Mouse (Mus musculus) spleen, postnatal 36 days (tissue): ENCODE results near the gene Setd1b.
A peak's percentile ranks its signal among the peaks of the same experiment; 100 is the strongest.

Experiments
- DNase-seq, 2 experiments: peaks; one replicate each; pipeline ENCODE4 v3.0.0; 2022; ENCODE audit warnings: low spot score in 2 of 2, mixed read lengths in 1 of 2

Gene Setd1b

DNA sequence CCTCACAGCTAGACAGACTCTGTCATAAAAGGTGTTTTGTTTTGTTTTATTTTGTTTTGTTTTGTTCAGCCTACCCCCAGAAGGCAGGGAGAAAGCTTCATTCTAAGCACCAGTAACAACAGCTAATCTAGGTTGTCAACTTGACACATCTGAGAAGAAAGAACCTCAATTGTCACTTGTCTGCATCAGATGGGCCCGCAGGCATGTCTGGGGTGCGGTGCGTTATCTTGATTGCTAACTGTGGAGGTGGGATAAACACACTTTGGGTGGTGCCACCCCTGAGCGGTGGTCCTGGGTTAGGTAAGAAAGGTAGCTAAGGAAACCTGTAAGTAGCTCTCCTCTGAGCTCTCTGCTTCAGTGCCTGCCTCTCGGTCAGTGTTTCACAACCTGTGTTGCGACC lies 15.0 kb upstream of the Setd1b start:
- no peak for DNase-seq

GRCm38 (mm10) chr5:123128426-123129169 lies 13.4 kb upstream of the Setd1b start:
- DNase-seq = peak; percentile 95 to 96

DNA sequence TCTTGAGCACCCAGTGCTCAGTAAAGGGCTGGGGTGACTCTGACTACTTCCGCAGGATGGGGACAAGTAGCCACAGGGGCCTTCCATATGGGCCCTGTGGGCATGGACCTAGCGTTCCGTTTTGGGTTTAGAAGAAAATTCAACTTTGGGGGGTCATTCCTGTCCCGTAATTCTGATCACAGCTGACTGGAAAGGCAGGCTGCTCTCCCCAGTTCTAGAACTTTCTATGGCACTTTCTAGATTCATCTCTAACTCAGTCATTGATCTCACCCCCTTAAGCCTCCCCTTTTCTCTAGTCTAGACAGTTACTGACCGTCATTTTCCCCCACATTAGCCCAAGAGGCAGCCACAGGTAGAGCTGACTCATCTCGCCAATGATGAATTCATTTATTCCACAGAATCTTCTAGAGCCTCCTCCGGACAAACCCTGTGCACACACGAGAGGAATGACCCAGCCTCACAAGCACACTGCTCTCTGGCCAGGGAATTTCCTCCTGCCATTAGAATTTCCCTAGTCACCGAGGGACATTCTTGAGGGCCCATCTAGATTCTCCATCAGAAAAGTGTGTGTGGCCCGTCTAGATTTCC lies 12.7 kb upstream of the Setd1b start:
- DNase-seq = no peak

GRCm38 (mm10) chr5:123130030-123130813 lies 11.8 kb upstream of the Setd1b start:
- DNase-seq = no peak

GRCm38 (mm10) chr5:123130814-123131148 lies 11.2 kb upstream of the Setd1b start:
- no peak for DNase-seq

GRCm38 (mm10) chr5:123132308-123133071 lies 9.5 kb upstream of the Setd1b start, which contains the start of gene Rhof:
Rhof (minus strand) TSS chr5:123132692.
- DNase-seq = peak; percentile 92 to 93

DNA sequence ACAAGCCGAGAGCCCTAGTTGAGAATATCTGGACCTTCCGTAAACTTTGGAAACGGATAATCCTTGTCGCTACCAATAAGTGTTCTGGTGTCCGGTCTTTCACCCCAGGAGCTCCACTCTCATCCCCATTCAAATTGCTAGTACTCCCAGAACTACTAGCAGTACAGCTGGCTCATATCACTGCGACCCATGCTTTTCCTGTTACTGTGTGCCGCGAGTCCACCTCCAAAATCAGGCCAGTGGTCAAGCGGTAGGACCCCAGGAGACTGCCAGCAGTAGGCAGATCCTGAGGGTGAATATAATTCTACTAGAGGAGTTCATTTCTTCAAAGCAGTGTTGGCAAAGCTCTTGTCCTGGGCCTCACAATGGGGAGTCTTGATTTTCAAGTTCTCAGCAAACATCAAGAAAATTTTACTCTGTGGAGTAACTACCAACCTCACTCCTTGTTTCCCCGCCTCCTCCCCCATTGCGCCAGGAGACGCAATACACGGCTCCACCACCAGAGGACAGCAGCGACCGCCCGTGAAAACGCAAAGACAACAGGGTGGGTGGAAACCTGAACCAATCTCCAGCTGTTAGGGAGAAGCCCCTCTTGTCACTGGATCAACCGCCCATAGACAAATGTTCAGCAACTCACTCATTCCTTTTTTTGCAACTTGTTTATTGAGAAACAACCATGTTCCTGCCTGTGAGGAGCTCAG lies 8.8 kb upstream of the Setd1b start:
- DNase-seq = peak; percentile 76 to 84

DNA sequence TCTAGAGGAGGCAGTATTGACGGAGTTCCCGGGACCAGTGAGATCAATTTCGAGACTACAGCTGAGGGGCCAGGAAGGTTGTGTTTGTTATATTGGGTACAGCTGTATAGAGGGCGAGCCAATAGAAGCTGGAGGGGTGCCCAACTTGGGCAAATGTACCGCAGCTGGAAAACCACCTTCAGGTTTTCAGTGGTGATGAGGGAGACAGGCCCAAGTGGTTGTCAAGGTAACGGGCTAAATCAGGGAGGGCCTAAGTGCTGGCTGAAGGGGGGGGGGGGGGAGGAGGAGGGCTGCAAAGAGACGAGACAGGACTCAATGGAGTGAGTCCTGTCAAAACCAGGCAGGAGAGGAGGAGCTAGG lies 8.2 kb upstream of the Setd1b start:
- no peak for DNase-seq

GRCm38 (mm10) chr5:123134186-123134874 lies 7.7 kb upstream of the Setd1b start:
- DNase-seq = no peak

DNA sequence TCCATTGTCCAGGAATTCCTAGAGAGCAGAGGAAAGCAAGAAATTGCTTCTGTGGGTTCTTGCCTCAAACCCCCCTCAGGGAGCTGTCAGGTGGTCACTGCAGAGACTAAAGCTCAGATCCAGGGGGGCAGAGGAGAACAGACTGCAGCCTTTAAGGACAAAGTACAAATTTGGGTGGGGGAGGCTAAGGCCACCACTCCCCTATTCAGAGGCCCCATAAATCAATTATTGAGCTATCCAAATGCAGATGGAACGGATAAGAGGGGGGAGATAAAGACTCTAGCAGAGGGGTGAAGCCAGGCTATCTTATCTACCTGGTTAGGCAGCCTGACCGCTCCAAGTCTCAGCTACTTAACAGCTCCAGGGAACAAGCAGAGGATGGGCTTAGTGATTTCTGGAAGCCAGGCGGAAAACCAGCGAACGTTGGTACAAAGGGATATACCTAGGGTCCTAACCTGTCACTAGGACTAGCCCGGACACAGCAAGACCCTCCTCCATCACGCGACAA lies 7.1 kb upstream of the Setd1b start:
- DNase-seq = no peak

DNA sequence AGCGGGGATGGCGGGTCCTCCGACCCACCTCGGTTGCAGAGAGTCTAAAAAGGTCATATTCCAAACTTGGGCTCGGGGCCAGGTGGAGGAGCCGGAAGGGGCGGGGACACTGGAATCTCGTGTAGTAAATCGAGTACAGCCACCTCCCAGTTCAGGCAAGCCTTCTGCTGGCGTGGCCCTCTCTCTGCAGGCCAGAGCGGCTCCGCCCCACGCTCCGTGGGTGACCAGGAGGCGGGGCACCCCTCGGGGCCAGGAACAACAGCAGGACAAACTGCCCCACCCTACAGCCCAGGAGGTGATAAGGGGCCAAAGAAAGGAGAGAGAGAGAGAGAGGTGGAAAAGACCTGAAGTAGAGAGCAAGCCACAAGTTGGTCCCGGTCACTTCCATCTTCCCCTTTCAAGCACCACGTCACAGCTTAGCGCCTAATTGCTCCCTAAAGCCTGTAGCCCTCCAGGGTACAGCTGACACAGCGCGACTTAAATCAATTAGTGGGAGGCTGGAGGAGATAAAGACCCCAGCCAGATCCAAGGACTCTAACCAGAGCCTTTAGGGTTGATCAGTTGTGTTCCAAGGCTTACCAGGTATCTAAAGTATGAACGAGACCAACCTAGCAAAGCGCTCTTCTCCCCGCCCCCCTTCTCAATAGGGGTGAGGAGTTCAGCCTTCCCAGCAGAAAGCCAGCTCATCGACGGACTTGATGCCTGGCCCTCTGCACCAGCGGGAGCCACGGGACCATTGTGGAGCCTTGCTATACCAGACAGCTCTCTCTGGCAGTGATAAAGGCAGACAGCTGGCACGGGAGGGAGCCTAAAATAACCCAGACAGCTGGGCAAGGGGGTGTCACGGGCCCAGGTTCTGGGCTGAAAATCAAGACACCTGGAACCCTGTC lies 6.3 kb upstream of the Setd1b start:
- peak; percentile 64 to 66 for DNase-seq

GRCm38 (mm10) chr5:123136361-123137043 lies 5.5 kb upstream of the Setd1b start:
- DNase-seq = peak; percentile 75 to 78

DNA sequence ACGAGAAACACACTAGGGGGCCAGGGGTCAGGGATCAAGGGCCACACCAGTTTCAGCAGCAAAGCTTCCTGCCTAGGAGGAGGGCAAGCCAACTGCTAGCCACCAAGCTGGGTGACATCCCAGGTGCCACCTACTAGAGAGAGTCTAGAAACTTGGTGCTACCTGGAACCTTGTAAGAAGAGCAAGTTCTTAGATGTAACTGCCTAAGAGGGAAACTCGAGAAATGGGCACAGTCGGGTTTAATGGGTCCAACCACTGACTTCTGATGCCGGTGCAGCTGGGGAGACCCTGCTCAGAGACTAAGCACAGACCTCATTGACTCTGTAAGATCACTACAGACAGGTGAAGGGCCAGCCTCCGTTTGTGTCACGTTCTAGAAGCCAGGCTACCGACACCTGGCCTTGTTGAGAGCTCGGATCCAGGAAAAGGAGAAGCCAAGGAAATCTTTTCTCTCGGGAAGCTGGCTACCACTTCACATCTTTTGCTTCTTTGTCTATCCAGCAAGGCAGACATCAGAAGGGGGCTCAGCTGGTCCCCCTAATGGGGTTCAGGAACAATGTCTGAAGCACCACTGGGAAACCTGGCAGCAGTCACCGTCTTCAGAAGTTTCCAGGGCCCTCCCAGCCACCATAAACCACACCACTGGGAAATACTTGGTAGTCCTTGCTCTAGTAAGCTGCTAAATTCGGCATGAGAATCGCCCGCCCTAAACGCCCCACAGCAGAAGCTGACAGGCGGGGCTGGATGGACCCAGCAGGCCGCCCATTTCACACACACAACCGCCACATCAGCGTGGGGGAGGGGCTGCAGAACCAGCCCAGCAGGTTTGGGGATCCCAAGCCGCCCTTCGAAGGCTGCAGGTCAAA lies 4.7 kb upstream of the Setd1b start:
- DNase-seq = peak; percentile 71 to 81

DNA sequence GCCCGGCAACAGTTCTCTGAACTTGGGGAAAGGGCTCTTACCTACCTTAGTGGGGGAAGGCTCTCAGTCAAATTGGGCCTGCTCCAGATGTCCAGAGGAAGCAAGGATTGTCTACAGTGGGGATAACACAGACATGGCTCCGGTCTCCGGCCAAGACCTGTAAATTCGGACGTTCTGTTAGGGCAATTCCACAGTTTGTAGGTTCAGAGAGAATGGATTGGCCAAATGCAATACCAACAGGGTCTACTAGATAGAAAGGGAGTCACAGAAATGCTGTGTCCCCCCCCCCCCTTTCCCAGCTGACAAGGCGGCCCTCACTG lies 4.1 kb upstream of the Setd1b start:
- DNase-seq = no peak

DNA sequence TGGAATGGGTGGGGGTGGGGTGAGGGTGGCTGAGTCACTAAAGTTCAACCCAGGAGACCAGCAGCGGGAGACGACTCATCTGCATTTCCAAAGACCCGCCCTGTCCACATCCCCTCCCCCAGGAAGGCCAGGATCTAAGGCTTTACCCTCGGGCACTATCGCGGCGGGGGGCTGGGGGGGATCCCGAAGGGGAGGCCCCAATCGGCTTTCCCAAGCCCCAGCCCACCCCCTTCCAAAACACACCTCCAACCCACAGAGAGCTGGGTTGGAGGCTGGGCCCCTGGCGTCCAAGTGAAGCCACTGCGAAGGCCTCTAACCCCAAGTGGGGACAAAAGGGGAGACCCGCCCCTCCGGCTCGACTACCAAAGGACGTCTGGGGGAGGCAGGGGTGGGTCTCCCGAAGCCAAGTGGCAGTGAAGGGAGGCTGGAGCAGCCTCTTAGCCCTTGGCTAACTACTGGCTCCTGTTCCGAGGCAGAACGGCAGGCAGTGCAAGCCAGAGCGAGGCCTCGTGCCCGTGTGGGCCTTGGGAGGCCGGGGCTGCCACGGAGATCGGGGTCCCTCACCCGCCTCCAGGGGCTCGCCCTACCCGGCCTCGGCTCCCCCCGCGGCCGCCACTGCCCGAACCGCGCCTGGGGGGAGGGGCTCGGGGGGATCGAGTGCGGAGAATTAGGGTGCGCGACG lies 3.6 kb upstream of the Setd1b start:
- DNase-seq = peak in 1 of 2 experiments; percentile 57

DNA sequence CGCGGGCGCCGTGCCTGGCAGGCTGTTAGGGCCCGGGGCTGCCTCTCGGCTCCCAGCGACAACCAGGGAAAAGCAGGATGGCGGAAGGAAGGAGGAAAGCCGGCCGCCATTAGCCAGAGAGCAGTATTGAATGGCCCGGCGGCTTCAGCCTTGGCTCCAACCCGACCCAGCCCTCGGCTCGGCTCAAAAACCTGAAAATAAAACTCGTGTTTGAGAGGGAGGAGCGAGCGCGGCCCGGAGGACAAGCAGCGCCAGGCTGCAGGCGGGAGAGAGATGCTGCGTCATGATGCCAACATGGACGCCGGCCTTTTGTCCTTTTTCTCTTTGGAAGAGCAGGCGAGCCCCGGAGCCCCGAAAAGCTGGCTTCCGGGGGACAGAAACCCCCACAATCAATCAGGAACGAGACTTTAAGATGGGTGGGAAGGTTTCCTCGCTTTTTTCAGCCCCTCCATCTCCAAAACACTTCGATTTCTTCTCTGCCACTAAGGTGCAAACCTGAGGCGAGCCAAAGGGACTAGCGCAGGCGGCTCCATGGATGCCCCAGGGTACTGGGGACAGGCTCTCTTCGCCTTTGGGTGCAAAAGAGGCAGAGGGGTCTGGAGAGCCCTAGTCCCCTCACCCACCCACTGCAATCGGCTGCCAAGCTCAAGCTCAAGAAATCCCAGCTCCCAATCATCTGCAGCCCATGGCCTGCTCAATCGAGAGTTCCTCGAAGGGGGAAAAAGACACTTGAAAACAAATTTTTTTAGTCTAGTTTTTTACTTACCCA lies 2.9 kb upstream of the Setd1b start:
- DNase-seq = peak; percentile 76 to 85
